Mouse (Mus musculus) stomach, embryonic 16.5 days (tissue): Measurements from ENCODE around the gene Bmpr1b. TPM values are rescaled to one million over a fixed set of nuclear protein-coding genes. Genes with fewer than 3 reads are reported as not detected.
A peak's percentile ranks its signal among the peaks of the same experiment; 100 is the strongest.
"Not testable (repeated sequence)": the region's sequence is repeated elsewhere in the genome, so short reads cannot be mapped to it uniquely, and the experiment has no call there.

ENCODE experiments used
- ATAC-seq: fragments of 200-750 bp; cut with Nextera tagmentation; 2 replicates; pipeline ENCODE4 v1.8.0; 2017; ENCODE audit warnings: moderate number of reproducible peaks, moderate TSS enrichment; ENCODE audit not compliant: insufficient read depth, low FRiP score
- H3K27ac ChIP-seq: fragments of 300-500 bp; sonication (generic); 2 replicates; pipeline ENCODE4 v1.5.1; 2014; ENCODE audit warnings: low read length
- H3K27me3 ChIP-seq: fragments of 300-500 bp; sonication (generic); 2 replicates; pipeline ENCODE4 v1.6.1; 2014; ENCODE audit warnings: low read length, control low read depth, mixed read lengths; ENCODE audit not compliant: control insufficient read depth, insufficient read depth
- H3K36me3 ChIP-seq: fragments of 300-500 bp; sonication (generic); 2 replicates; pipeline ENCODE4 v1.6.1; 2014; ENCODE audit warnings: low read length; ENCODE audit not compliant: control insufficient read depth, insufficient read depth
- H3K4me1 ChIP-seq: fragments of 300-500 bp; sonication (generic); 2 replicates; pipeline ENCODE4 v1.6.1; 2014; ENCODE audit warnings: low read length, control low read depth, mixed read lengths; ENCODE audit not compliant: control insufficient read depth, insufficient read depth
- H3K4me2 ChIP-seq: fragments of 300-500 bp; sonication (generic); 2 replicates; pipeline ENCODE4 v1.6.1; 2014; ENCODE audit warnings: low read depth, low read length, mixed read lengths
- H3K4me3 ChIP-seq: fragments of 300-500 bp; sonication (generic); replicated peaks from 2 replicates; pipeline ENCODE4 v1.5.1; 2014; ENCODE audit warnings: mild to moderate bottlenecking, low read length
- H3K9ac ChIP-seq: fragments of 300-500 bp; sonication (generic); 2 replicates; pipeline ENCODE4 v1.6.1; 2014; ENCODE audit warnings: low read length
- H3K9me3 ChIP-seq: fragments of 300-500 bp; sonication (generic); replicated peaks from 2 replicates; pipeline ENCODE4 v1.6.1; 2016; ENCODE audit warnings: low read length, control low read depth; ENCODE audit not compliant: control insufficient read depth
- WGBS: fragments of 180-500 bp; shearing (Covaris S2); extraction: QIAGEN DNeasy Blood & Tissue Kit; methylation state at CpG from one replicate; pipeline ENCODE4 v1.1.7; 2014; 5-methylcytosine and 5-hydroxymethylcytosine counted together
- polyA plus RNA-seq: library from polyadenylated mRNA; unstranded; fragments of >200 nt; fragmentation: Nextera tagmentation; extraction: Ambion mirVana; gene quantifications from 2 replicates; pipeline ENCODE4 v1.2.1, GENCODE M21; 2015

Gene Bmpr1b
- 8.0 and 8.5 TPM in 2 replicates for polyA plus RNA-seq

GRCm38 (mm10) chr3:142168863-142169521 is at the start of gene Bmpr1b:
TSS of gene Bmpr1b (minus strand) at chr3:142169425.
- no peaks in the 10 kb centered on the region for H3K36me3 ChIP-seq
- under 1% methylated on average over 64 of the region's 65 CpGs for WGBS
- H3K4me2 ChIP-seq, result peak within 1 kb of the TSS; percentile 84
- peak within 1 kb of the TSS; percentile 76 for H3K4me3 ChIP-seq
- peaks cover 12% of the 10 kb centered on the region for H3K4me1 ChIP-seq
- peak within 1 kb of the TSS; percentile 83 for H3K9ac ChIP-seq
- no peaks in the 10 kb centered on the region for H3K27me3 ChIP-seq
- H3K27ac ChIP-seq, result peak within 1 kb of the TSS; percentile 23; the same call in 1 of the 2 replicates
- peak; percentile 89 for ATAC-seq
- no peaks in the 10 kb centered on the region for H3K9me3 ChIP-seq

- Histone ChIP-seq H3K4me3 (no peak overlapping the region), H3K9ac (no peak overlapping the region), H3K27me3 (no peaks in the 10 kb centered on the region), H3K4me2 (no peak overlapping the region), H3K9me3 (no peaks in the 10 kb centered on the region), H3K27ac (no peak overlapping the region), H3K36me3 (no peaks in the 10 kb centered on the region), H3K4me1 (no peaks in the 10 kb centered on the region)
- ATAC-seq, result no peak
- WGBS, result 76% methylated on average over 2 of the region's 2 CpGs
These were observed 43.6 kb upstream of the Bmpr1b start for GRCm38 (mm10) chr3:142212821-142213220.

GRCm38 (mm10) chr3:142212186-142212585 is 43.0 kb upstream of the Bmpr1b start:
- H3K9ac ChIP-seq, result no peak overlapping the region
- no peaks in the 10 kb centered on the region for H3K36me3 ChIP-seq
- no peaks in the 10 kb centered on the region for H3K4me1 ChIP-seq
- no peak overlapping the region for H3K27ac ChIP-seq
- no peaks in the 10 kb centered on the region for H3K27me3 ChIP-seq
- H3K4me2 ChIP-seq, result no peak overlapping the region
- H3K4me3 ChIP-seq, result no peak overlapping the region
- ATAC-seq, result no peak
- H3K9me3 ChIP-seq, result no peaks in the 10 kb centered on the region
- 77% methylated on average over 3 of the region's 3 CpGs for WGBS

GRCm38 (mm10) chr3:142209981-142210380 is 40.8 kb upstream of the Bmpr1b start:
- 74% methylated on average over 6 of the region's 6 CpGs for WGBS
- no peak for ATAC-seq
- no peak overlapping the region for H3K9ac ChIP-seq

GRCm38 (mm10) chr3:142209057-142209456 is 39.8 kb upstream of the Bmpr1b start:
- H3K27ac ChIP-seq, result no peak overlapping the region
- H3K36me3 ChIP-seq, result no peaks in the 10 kb centered on the region
- H3K9me3 ChIP-seq, result no peaks in the 10 kb centered on the region
- H3K9ac ChIP-seq, result no peak overlapping the region
- no peak overlapping the region for H3K4me2 ChIP-seq
- 86% methylated on average over 11 of the region's 11 CpGs for WGBS
- no peaks in the 10 kb centered on the region for H3K4me1 ChIP-seq
- H3K4me3 ChIP-seq, result no peak overlapping the region
- ATAC-seq, result no peak
- no peaks in the 10 kb centered on the region for H3K27me3 ChIP-seq

More at GRCm38 (mm10) chr3:142209981-142210380, 40.8 kb upstream of the Bmpr1b start:
- H3K9me3 ChIP-seq, result no peaks in the 10 kb centered on the region
- no peak overlapping the region for H3K4me2 ChIP-seq
- no peaks in the 10 kb centered on the region for H3K36me3 ChIP-seq
- no peaks in the 10 kb centered on the region for H3K4me1 ChIP-seq
- H3K4me3 ChIP-seq, result no peak overlapping the region
- H3K27me3 ChIP-seq, result no peaks in the 10 kb centered on the region
- no peak overlapping the region for H3K27ac ChIP-seq

- WGBS, result 86% methylated on average over 6 of the region's 6 CpGs
- H3K4me2 ChIP-seq, result no peak overlapping the region
- H3K36me3 ChIP-seq, result no peaks in the 10 kb centered on the region
- H3K27me3 ChIP-seq, result no peaks in the 10 kb centered on the region
- ATAC-seq, result no peak
- no peaks in the 10 kb centered on the region for H3K9me3 ChIP-seq
- no peaks in the 10 kb centered on the region for H3K4me1 ChIP-seq
- H3K9ac ChIP-seq, result no peak overlapping the region
- no peak overlapping the region for H3K4me3 ChIP-seq
- no peak overlapping the region for H3K27ac ChIP-seq
These were observed 38.3 kb upstream of the Bmpr1b start for GRCm38 (mm10) chr3:142207488-142207887.

GRCm38 (mm10) chr3:142206316-142206715 is 37.1 kb upstream of the Bmpr1b start:
- no peak overlapping the region for H3K4me2 ChIP-seq
- ATAC-seq, result no peak
- H3K36me3 ChIP-seq, result no peaks in the 10 kb centered on the region
- no peaks in the 10 kb centered on the region for H3K27me3 ChIP-seq
- H3K9me3 ChIP-seq, result no peaks in the 10 kb centered on the region
- H3K4me3 ChIP-seq, result no peak overlapping the region
- 73% methylated on average over 3 of the region's 3 CpGs for WGBS
- H3K27ac ChIP-seq, result no peak overlapping the region
- H3K4me1 ChIP-seq, result no peaks in the 10 kb centered on the region
- no peak overlapping the region for H3K9ac ChIP-seq

GRCm38 (mm10) chr3:142196142-142196541 is 26.9 kb upstream of the Bmpr1b start:
- no peaks in the 10 kb centered on the region for H3K4me1 ChIP-seq
- H3K36me3 ChIP-seq, result no peaks in the 10 kb centered on the region
- H3K27me3 ChIP-seq, result no peaks in the 10 kb centered on the region
- H3K4me2 ChIP-seq, result no peak overlapping the region
- no peak overlapping the region for H3K9ac ChIP-seq
- no peak overlapping the region for H3K27ac ChIP-seq
- no peak overlapping the region for H3K4me3 ChIP-seq
- WGBS, result 87% methylated on average over 8 of the region's 8 CpGs
- no peaks in the 10 kb centered on the region for H3K9me3 ChIP-seq
- ATAC-seq, result no peak

- not testable (repeated sequence) for H3K4me1 ChIP-seq, H3K9me3 ChIP-seq, H3K36me3 ChIP-seq, H3K27ac ChIP-seq, H3K4me3 ChIP-seq, H3K9ac ChIP-seq, H3K27me3 ChIP-seq, ATAC-seq, H3K4me2 ChIP-seq
These were observed 22.4 kb upstream of the Bmpr1b start for GRCm38 (mm10) chr3:142191627-142192026.
